Mouse (Mus musculus) urinary bladder, postnatal 0 days (tissue): Measurements from ENCODE around the gene Myrfl. TPM values are rescaled to one million over a fixed set of nuclear protein-coding genes. Genes with fewer than 3 reads are reported as not detected.

Source experiments
- polyA plus RNA-seq: library from polyadenylated mRNA; unstranded; fragments of >200 nt; fragmentation: Nextera tagmentation; extraction: Ambion mirVana; gene quantifications from 2 replicates; pipeline ENCODE4 v1.2.1, GENCODE M21; 2015

The Myrfl gene
- polyA plus RNA-seq, result 0.05 and 0.06 TPM in 2 replicates

GRCm38 (mm10) chr10:116896336-116897177 is at the start of gene Myrfl:
Gene Myrfl, minus strand, starts transcription at chr10:116896919.

Other genes starting within 250 kb of the Myrfl start
- gene Rab3ip, start 53.9 kb upstream of the Myrfl start, polyA plus RNA-seq, result 54.5 and 60.1 TPM in 2 replicates
- gene Gm10271, start 75.7 kb upstream of the Myrfl start, polyA plus RNA-seq, result not detected in 2 replicates
- 0.10 TPM in 2 replicates for gene Best3, start 89.4 kb upstream of the Myrfl start, polyA plus RNA-seq
- not detected in 2 replicates for gene Lrrc10, start 148.4 kb upstream of the Myrfl start, polyA plus RNA-seq
- gene Cct2, start 166.9 kb upstream of the Myrfl start, polyA plus RNA-seq, result 135 and 144 TPM in 2 replicates